In the genomic region with DNA sequence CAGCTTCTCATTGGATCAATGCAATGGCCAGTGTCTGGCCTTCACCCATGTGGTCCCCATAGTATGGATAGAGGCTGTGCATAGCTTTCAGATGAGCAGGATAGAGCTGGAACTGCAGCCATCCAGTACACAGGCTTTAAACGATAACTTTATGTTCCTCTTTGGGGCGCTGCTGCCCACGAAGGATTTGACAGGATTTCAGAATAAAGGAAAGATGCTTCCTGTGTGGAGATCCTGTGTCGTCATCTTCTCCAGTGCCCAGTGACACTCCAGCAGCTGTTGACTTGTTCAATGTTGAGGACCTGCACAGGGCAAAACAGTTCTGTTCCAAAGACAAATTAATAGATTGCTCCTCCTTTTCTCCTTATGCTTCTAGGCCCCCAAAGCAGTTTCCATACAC, we compare ENCODE assay signal across 40 mouse cellular contexts. TPM values are rescaled to one million over a fixed set of nuclear protein-coding genes. Genes with fewer than 3 reads are reported as not detected.
"Had no signal": no experiment of that assay in that cellular context is flagged by ENCODE, and none has a peak within 500 bp of the region (broad histone marks: within the 10 kb centered on the region; RNA-seq: fewer than 3 reads in every experiment).

No protein-coding gene starts in this region.

- H3K9me3 ChIP-seq: heart, embryonic 12.5 days; hindbrain, embryonic 10.5 days; hindbrain, embryonic 12.5 days; intestine, embryonic 15.5 days; limb, embryonic 12.5 days; liver, embryonic 12.5 days had no signal

- H3K4me1 ChIP-seq: heart, embryonic 12.5 days; hindbrain, embryonic 10.5 days; hindbrain, embryonic 12.5 days; intestine, embryonic 15.5 days; limb, embryonic 12.5 days; liver, embryonic 12.5 days had no signal

- H3K27ac ChIP-seq: heart, adult 2 months; hindbrain, embryonic 10.5 days; hindbrain, embryonic 12.5 days; hindbrain, embryonic 14.5 days; intestine, embryonic 15.5 days; limb, embryonic 12.5 days; liver, embryonic 12.5 days; liver, embryonic 14.5 days had no signal

- ATAC-seq: forebrain, postnatal 0 days; hindbrain, embryonic 16.5 days; inflammation-experienced regulatory T-cells, adult 6 months; intestine, embryonic 15.5 days; intestine, postnatal 0 days; liver, embryonic 12.5 days had no signal

- H3K27me3 ChIP-seq: heart, embryonic 12.5 days; hindbrain, embryonic 12.5 days; intestine, embryonic 15.5 days; limb, embryonic 12.5 days; liver, embryonic 12.5 days had no signal

- DNase-seq: forebrain, postnatal 0 days; gastrocnemius, postnatal 10 days; gastrocnemius, postnatal 25 days; heart, postnatal 10 days; heart, postnatal 4 days; kidney, adult 18-20 months; kidney, adult 8-10 months; kidney, postnatal 10 days; kidney, postnatal 36 days; layer of hippocampus, adult 9-11 months; layer of hippocampus, postnatal 36 days; left cerebral cortex, postnatal 4 days; liver had no signal

- H3K36me3 ChIP-seq: heart, embryonic 12.5 days; hindbrain, embryonic 10.5 days; hindbrain, embryonic 12.5 days; intestine, embryonic 15.5 days; limb, embryonic 12.5 days; liver, embryonic 12.5 days had no signal

- H3K4me3 ChIP-seq: heart, adult 2 months; heart, embryonic 12.5 days; hindbrain, embryonic 10.5 days; hindbrain, embryonic 12.5 days; intestine, embryonic 15.5 days; limb, embryonic 12.5 days; liver, embryonic 12.5 days had no signal

RNA-seq across cellular contexts. Expression of gene Doxl2, which starts 18.0 kb away (rescaled TPM):
- total RNA-seq: forebrain, postnatal 0 days; gastrocnemius, adult 18-20 months; gastrocnemius, postnatal 10 days; gastrocnemius, postnatal 25 days; gastrocnemius, postnatal 4 days; heart, adult 2 months; heart, postnatal 10 days; heart, postnatal 4 days; layer of hippocampus, adult 18-20 months; layer of hippocampus, adult 8-10 months; layer of hippocampus, postnatal 14 days; layer of hippocampus, postnatal 36 days; left cerebral cortex, adult 18-20 months; left cerebral cortex, adult 8-10 months; left cerebral cortex, postnatal 10 days; left cerebral cortex, postnatal 25 days; left cerebral cortex, postnatal 4 days had no signal
- polyA plus RNA-seq: forebrain, postnatal 0 days; heart, adult 2 months; heart, embryonic 12.5 days; heart, embryonic 14.5 days; heart, embryonic 16.5 days; hindbrain, embryonic 10.5 days; hindbrain, embryonic 12.5 days; hindbrain, embryonic 14.5 days; hindbrain, embryonic 16.5 days; inflammation-experienced regulatory T-cells, adult 6 months; intestine, embryonic 15.5 days; intestine, postnatal 0 days; kidney, embryonic 14.5 days; kidney, embryonic 16.5 days; large intestine, adult 2 months; limb, embryonic 12.5 days; limb, embryonic 14.5 days; liver, embryonic 12.5 days; liver, embryonic 14.5 days had no signal

RNA-seq across cellular contexts. Expression of gene 1600015I10Rik, which starts 27.1 kb away (rescaled TPM):
- total RNA-seq: forebrain, postnatal 0 days; gastrocnemius, adult 18-20 months; gastrocnemius, postnatal 10 days; gastrocnemius, postnatal 25 days; gastrocnemius, postnatal 4 days; heart, adult 2 months; heart, postnatal 10 days; heart, postnatal 4 days; layer of hippocampus, adult 18-20 months; layer of hippocampus, adult 8-10 months; layer of hippocampus, postnatal 14 days; layer of hippocampus, postnatal 36 days; left cerebral cortex, adult 18-20 months; left cerebral cortex, adult 8-10 months; left cerebral cortex, postnatal 10 days; left cerebral cortex, postnatal 25 days; left cerebral cortex, postnatal 4 days had no signal
- polyA plus RNA-seq: forebrain, postnatal 0 days; heart, embryonic 16.5 days; hindbrain, embryonic 10.5 days; hindbrain, embryonic 12.5 days; hindbrain, embryonic 14.5 days; hindbrain, embryonic 16.5 days; inflammation-experienced regulatory T-cells, adult 6 months; intestine, embryonic 15.5 days; intestine, postnatal 0 days; kidney, embryonic 14.5 days; kidney, embryonic 16.5 days; limb, embryonic 12.5 days; liver, embryonic 12.5 days; liver, embryonic 14.5 days had no signal

RNA-seq across cellular contexts. Expression of gene Svs1, which starts 29.9 kb away (rescaled TPM):
- total RNA-seq: forebrain, postnatal 0 days; gastrocnemius, adult 18-20 months; gastrocnemius, postnatal 10 days; gastrocnemius, postnatal 25 days; gastrocnemius, postnatal 4 days; heart, adult 2 months; heart, postnatal 10 days; heart, postnatal 4 days; layer of hippocampus, adult 18-20 months; layer of hippocampus, adult 8-10 months; layer of hippocampus, postnatal 14 days; layer of hippocampus, postnatal 36 days; left cerebral cortex, adult 18-20 months; left cerebral cortex, adult 8-10 months; left cerebral cortex, postnatal 10 days; left cerebral cortex, postnatal 25 days; left cerebral cortex, postnatal 4 days had no signal
- polyA plus RNA-seq: forebrain, postnatal 0 days; heart, adult 2 months; heart, embryonic 12.5 days; heart, embryonic 14.5 days; heart, embryonic 16.5 days; hindbrain, embryonic 10.5 days; hindbrain, embryonic 12.5 days; hindbrain, embryonic 14.5 days; hindbrain, embryonic 16.5 days; inflammation-experienced regulatory T-cells, adult 6 months; intestine, embryonic 15.5 days; intestine, postnatal 0 days; kidney, embryonic 14.5 days; kidney, embryonic 16.5 days; large intestine, adult 2 months; limb, embryonic 12.5 days; limb, embryonic 14.5 days; liver, embryonic 12.5 days; liver, embryonic 14.5 days had no signal
